Mouse (Mus musculus) liver, postnatal 0 days (tissue): ENCODE data around the gene Tbc1d8b.

Source experiments
- CTCF ChIP-seq: sonication (generic); IDR thresholded peaks from 2 replicates; pipeline ENCODE4 v1.5.1; 2016; ENCODE audit warnings: antibody characterized with exemption, low read depth
- EP300 ChIP-seq: IDR thresholded peaks from 2 replicates; pipeline ENCODE4 v1.6.1; 2016; ENCODE audit warnings: antibody characterized with exemption, low read depth, mild to moderate bottlenecking

GRCm38 (mm10) chrX:139778886-139779285, 94.1 kb downstream of the Tbc1d8b start:
- TF ChIP-seq EP300: no peak
- no peak for TF ChIP-seq CTCF
